Mouse (Mus musculus): ENCODE measurements around the gene Pex11g. TPM values are rescaled to one million over a fixed set of nuclear protein-coding genes. Genes with fewer than 3 reads are reported as not detected.
A peak's percentile ranks its signal among the peaks of the same experiment; 100 is the strongest.

Gene Pex11g
- polyA plus RNA-seq, 1 experiment from 2014 or later: 3.7 TPM

- ATAC-seq: no peak
- H3K4me1 ChIP-seq (replicated peaks; ENCODE audit: control insufficient read depth, insufficient read depth, low read length): no peaks in the 10 kb centered on the region
- H3K27ac ChIP-seq (ENCODE audit: low read length): no peak overlapping the region
- H3K4me3 ChIP-seq (replicated peaks; ENCODE audit: low read length): no peak overlapping the region
- no peaks in the 10 kb centered on the region for H3K9me3 ChIP-seq (ENCODE audit: control insufficient read depth, low read length)
- no peaks in the 10 kb centered on the region for H3K27me3 ChIP-seq (replicated peaks; ENCODE audit: control insufficient read depth, insufficient read depth, low read length)
- no peaks in the 10 kb centered on the region for H3K36me3 ChIP-seq (ENCODE audit: control insufficient read depth, insufficient read depth)
- H3K9ac ChIP-seq (replicated peaks; ENCODE audit: low read depth, low read length): no peak overlapping the region
- 96% methylated on average over 5 of the region's 5 CpGs for WGBS
- H3K4me2 ChIP-seq (ENCODE audit: low read length): no peak overlapping the region
Observed at GRCm38 (mm10) chr8:3425217-3425616, 42.3 kb downstream of the Pex11g start.

- no peaks in the 10 kb centered on the region for H3K9me3 ChIP-seq (ENCODE audit: control insufficient read depth, low read length)
- H3K4me3 ChIP-seq (replicated peaks; ENCODE audit: low read length): no peak overlapping the region
- 95% methylated on average over 5 of the region's 5 CpGs for WGBS
- H3K9ac ChIP-seq (replicated peaks; ENCODE audit: low read depth, low read length): no peak overlapping the region
- H3K27ac ChIP-seq (ENCODE audit: low read length): no peak overlapping the region
- H3K36me3 ChIP-seq (ENCODE audit: control insufficient read depth, insufficient read depth): no peaks in the 10 kb centered on the region
- peaks cover 10% of the 10 kb centered on the region for H3K4me1 ChIP-seq (replicated peaks; ENCODE audit: control insufficient read depth, insufficient read depth, low read length)
- H3K4me2 ChIP-seq (ENCODE audit: low read length): no peak overlapping the region
- H3K27me3 ChIP-seq (replicated peaks; ENCODE audit: control insufficient read depth, insufficient read depth, low read length): no peaks in the 10 kb centered on the region
- ATAC-seq: 0 out of 2 replicates have a peak, but pooled peaks have one; percentile 22
Observed at GRCm38 (mm10) chr8:3421507-3421906, 46.0 kb downstream of the Pex11g start.

GRCm38 (mm10) chr8:3420105-3420706 lies 47.3 kb downstream of the Pex11g start:
- Histone ChIP-seq H3K4me2 (ENCODE audit: low read length) (no peak overlapping the region), H3K27me3 (replicated peaks; ENCODE audit: control insufficient read depth, insufficient read depth, low read length) (no peaks in the 10 kb centered on the region), H3K36me3 (ENCODE audit: control insufficient read depth, insufficient read depth) (no peaks in the 10 kb centered on the region), H3K9ac (replicated peaks; ENCODE audit: low read depth, low read length) (no peak overlapping the region), H3K9me3 (ENCODE audit: control insufficient read depth, low read length) (no peaks in the 10 kb centered on the region), H3K4me1 (replicated peaks; ENCODE audit: control insufficient read depth, insufficient read depth, low read length) (peaks cover 12% of the 10 kb centered on the region), H3K4me3 (replicated peaks; ENCODE audit: low read length) (no peak overlapping the region), H3K27ac (ENCODE audit: low read length) (no peak overlapping the region)
- WGBS: 90% methylated on average over 10 of the region's 10 CpGs
- ATAC-seq: no peak

- peaks cover 19% of the 10 kb centered on the region for H3K4me1 ChIP-seq (replicated peaks; ENCODE audit: control insufficient read depth, insufficient read depth, low read length)
- no peaks in the 10 kb centered on the region for H3K27me3 ChIP-seq (replicated peaks; ENCODE audit: control insufficient read depth, insufficient read depth, low read length)
- no peaks in the 10 kb centered on the region for H3K9me3 ChIP-seq (ENCODE audit: control insufficient read depth, low read length)
- no peak overlapping the region for H3K4me3 ChIP-seq (replicated peaks; ENCODE audit: low read length)
- ATAC-seq: no peak
- H3K4me2 ChIP-seq (ENCODE audit: low read length): no peak overlapping the region
- H3K9ac ChIP-seq (replicated peaks; ENCODE audit: low read depth, low read length): no peak overlapping the region
- WGBS: 92% methylated on average over 1 of the region's 1 CpGs
- no peak overlapping the region for H3K27ac ChIP-seq (ENCODE audit: low read length)
- H3K36me3 ChIP-seq (ENCODE audit: control insufficient read depth, insufficient read depth): no peaks in the 10 kb centered on the region
Observed at GRCm38 (mm10) chr8:3418101-3418500, 49.4 kb downstream of the Pex11g start.

- H3K4me3 ChIP-seq (replicated peaks; ENCODE audit: low read length): no peak overlapping the region
- peak; percentile 41; the same call in 1 of the 2 replicates for ATAC-seq
- H3K9me3 ChIP-seq (ENCODE audit: control insufficient read depth, low read length): no peaks in the 10 kb centered on the region
- WGBS: 3% methylated on average over 8 of the region's 8 CpGs
- H3K27ac ChIP-seq (ENCODE audit: low read length): no peak overlapping the region
- H3K27me3 ChIP-seq (replicated peaks; ENCODE audit: control insufficient read depth, insufficient read depth, low read length): no peaks in the 10 kb centered on the region
- H3K4me2 ChIP-seq (ENCODE audit: low read length): no peak overlapping the region
- H3K36me3 ChIP-seq (ENCODE audit: control insufficient read depth, insufficient read depth): no peaks in the 10 kb centered on the region
- H3K4me1 ChIP-seq (replicated peaks; ENCODE audit: control insufficient read depth, insufficient read depth, low read length): peaks cover 19% of the 10 kb centered on the region
- H3K9ac ChIP-seq (replicated peaks; ENCODE audit: low read depth, low read length): no peak overlapping the region
Observed at GRCm38 (mm10) chr8:3417455-3417854, 50.0 kb downstream of the Pex11g start.

GRCm38 (mm10) chr8:3416846-3417245 lies 50.6 kb downstream of the Pex11g start:
- 0 out of 2 replicates have a peak, but pooled peaks have one; percentile 27 for ATAC-seq
- H3K9me3 ChIP-seq (ENCODE audit: control insufficient read depth, low read length): no peaks in the 10 kb centered on the region
- H3K36me3 ChIP-seq (ENCODE audit: control insufficient read depth, insufficient read depth): no peaks in the 10 kb centered on the region
- 30% methylated on average over 4 of the region's 4 CpGs for WGBS
- no peak overlapping the region for H3K9ac ChIP-seq (replicated peaks; ENCODE audit: low read depth, low read length)
- H3K4me3 ChIP-seq (replicated peaks; ENCODE audit: low read length): no peak overlapping the region
- H3K27me3 ChIP-seq (replicated peaks; ENCODE audit: control insufficient read depth, insufficient read depth, low read length): no peaks in the 10 kb centered on the region
- H3K4me1 ChIP-seq (replicated peaks; ENCODE audit: control insufficient read depth, insufficient read depth, low read length): peaks cover 19% of the 10 kb centered on the region
- H3K4me2 ChIP-seq (ENCODE audit: low read length): no peak overlapping the region
- no peak overlapping the region for H3K27ac ChIP-seq (ENCODE audit: low read length)

GRCm38 (mm10) chr8:3415661-3416060 lies 51.8 kb downstream of the Pex11g start:
- WGBS: 89% methylated on average over 6 of the region's 6 CpGs
- Histone ChIP-seq H3K4me1 (replicated peaks; ENCODE audit: control insufficient read depth, insufficient read depth, low read length) (peaks cover 19% of the 10 kb centered on the region), H3K27me3 (replicated peaks; ENCODE audit: control insufficient read depth, insufficient read depth, low read length) (no peaks in the 10 kb centered on the region), H3K9me3 (ENCODE audit: control insufficient read depth, low read length) (no peaks in the 10 kb centered on the region), H3K9ac (replicated peaks; ENCODE audit: low read depth, low read length) (no peak overlapping the region), H3K36me3 (ENCODE audit: control insufficient read depth, insufficient read depth) (no peaks in the 10 kb centered on the region), H3K27ac (ENCODE audit: low read length) (no peak overlapping the region), H3K4me3 (replicated peaks; ENCODE audit: low read length) (no peak overlapping the region), H3K4me2 (ENCODE audit: low read length) (no peak overlapping the region)
- ATAC-seq: no peak

- H3K9me3 ChIP-seq (ENCODE audit: control insufficient read depth, low read length): no peaks in the 10 kb centered on the region
- WGBS: 53% methylated on average over 4 of the region's 4 CpGs
- no peak overlapping the region for H3K4me3 ChIP-seq (replicated peaks; ENCODE audit: low read length)
- no peak for ATAC-seq
- peaks cover 19% of the 10 kb centered on the region for H3K4me1 ChIP-seq (replicated peaks; ENCODE audit: control insufficient read depth, insufficient read depth, low read length)
- H3K4me2 ChIP-seq (ENCODE audit: low read length): no peak overlapping the region
- no peak overlapping the region for H3K27ac ChIP-seq (ENCODE audit: low read length)
- no peaks in the 10 kb centered on the region for H3K36me3 ChIP-seq (ENCODE audit: control insufficient read depth, insufficient read depth)
- no peaks in the 10 kb centered on the region for H3K27me3 ChIP-seq (replicated peaks; ENCODE audit: control insufficient read depth, insufficient read depth, low read length)
- H3K9ac ChIP-seq (replicated peaks; ENCODE audit: low read depth, low read length): no peak overlapping the region
Observed at GRCm38 (mm10) chr8:3415259-3415658, 52.2 kb downstream of the Pex11g start.

- H3K4me3 ChIP-seq (replicated peaks; ENCODE audit: low read length): no peak overlapping the region
- H3K27ac ChIP-seq (ENCODE audit: low read length): no peak overlapping the region
- H3K9ac ChIP-seq (replicated peaks; ENCODE audit: low read depth, low read length): no peak overlapping the region
- no peak overlapping the region for H3K4me2 ChIP-seq (ENCODE audit: low read length)
- no peak for ATAC-seq
- H3K27me3 ChIP-seq (replicated peaks; ENCODE audit: control insufficient read depth, insufficient read depth, low read length): no peaks in the 10 kb centered on the region
- no peaks in the 10 kb centered on the region for H3K9me3 ChIP-seq (ENCODE audit: control insufficient read depth, low read length)
- WGBS: 49% methylated on average over 6 of the region's 6 CpGs
- H3K4me1 ChIP-seq (replicated peaks; ENCODE audit: control insufficient read depth, insufficient read depth, low read length): peaks cover 19% of the 10 kb centered on the region
- H3K36me3 ChIP-seq (ENCODE audit: control insufficient read depth, insufficient read depth): no peaks in the 10 kb centered on the region
Observed at GRCm38 (mm10) chr8:3414639-3415190, 52.8 kb downstream of the Pex11g start.
